Mouse (Mus musculus) MEL (cell line): ENCODE data around the gene Letmd1. TPM values are rescaled to one million over a fixed set of nuclear protein-coding genes. Genes with fewer than 3 reads are reported as not detected.

Experiments used
- DNase-seq: peaks from one replicate; pipeline ENCODE4 v3.0.0; 2011; ENCODE audit warnings: low read depth, low spot score
- H3K27ac ChIP-seq: 2 replicates; pipeline ENCODE4 v1.5.1; 2012; ENCODE audit warnings: low read depth, mild to moderate bottlenecking, control low read depth, low read length, moderate library complexity; ENCODE audit not compliant: control insufficient read depth
- H3K27me3 ChIP-seq, 2 experiments: fragments of 150-350 bp in 1 of 2; sonication (generic) in 1 of 2; 2 replicates each; pipeline ENCODE4 v1.6.1; 2012; ENCODE audit warnings: low read length in 2 of 2, mild to moderate bottlenecking in 2 of 2, improper control_type of control experiment in 1 of 2, moderate library complexity in 1 of 2; ENCODE audit not compliant: insufficient read depth in 2 of 2, control insufficient read depth in 1 of 2
- H3K36me3 ChIP-seq, 2 experiments: 2 replicates each; pipeline ENCODE4 v1.6.1; 2012 to 2014; ENCODE audit warnings: low read length in 2 of 2, improper control_type of control experiment in 1 of 2, inconsistent platforms in 1 of 2, mild to moderate bottlenecking in 1 of 2; ENCODE audit not compliant: insufficient read depth in 2 of 2, control insufficient read depth in 1 of 2
- H3K4me1 ChIP-seq, 2 experiments: fragments of 150-350 bp in 1 of 2; sonication (generic) in 1 of 2; 2 replicates each; pipeline ENCODE4 v1.6.1; 2012; ENCODE audit warnings: low read length in 2 of 2, improper control_type of control experiment in 1 of 2, mild to moderate bottlenecking in 1 of 2; ENCODE audit not compliant: insufficient read depth in 2 of 2, control insufficient read depth in 1 of 2
- H3K4me3 ChIP-seq, 2 experiments: fragments of 150-350 bp in 1 of 2; sonication (generic) in 1 of 2; 2 replicates each; pipeline ENCODE4 v1.5.1; 2012; ENCODE audit warnings: low read depth in 2 of 2, low read length in 2 of 2, mild to moderate bottlenecking in 2 of 2, moderate library complexity in 2 of 2, control low read depth in 1 of 2, improper control_type of control experiment in 1 of 2; ENCODE audit not compliant: control insufficient read depth in 1 of 2, insufficient read depth in 1 of 2
- H3K79me2 ChIP-seq: 2 replicates; pipeline ENCODE4 v1.6.1; 2012; ENCODE audit warnings: mild to moderate bottlenecking, low read length, moderate library complexity; ENCODE audit not compliant: control insufficient read depth, poor library complexity, insufficient read depth
- H3K9ac ChIP-seq: 2 replicates; pipeline ENCODE4 v1.6.1; 2012; ENCODE audit warnings: low read depth, mild to moderate bottlenecking, control low read depth, low read length, moderate library complexity; ENCODE audit not compliant: control insufficient read depth, poor library complexity, severe bottlenecking
- H3K9me3 ChIP-seq: fragments of 150-350 bp; sonication (generic); replicated peaks from 2 replicates; pipeline ENCODE4 v1.6.1; 2012; ENCODE audit warnings: mild to moderate bottlenecking, low read length, improper control_type of control experiment, moderate library complexity; ENCODE audit not compliant: insufficient read depth
- CHD2 ChIP-seq: IDR thresholded peaks from 2 replicates; pipeline ENCODE4 v1.6.1; 2011; ENCODE audit warnings: low read length, improper control_type of control experiment
- ETS1 ChIP-seq: IDR thresholded peaks from 2 replicates; pipeline ENCODE4 v1.6.1; 2012; ENCODE audit warnings: low read depth, mild to moderate bottlenecking, inconsistent platforms, low read length, improper control_type of control experiment, moderate library complexity
- GABPA ChIP-seq: IDR thresholded peaks from 2 replicates; pipeline ENCODE4 v1.6.1; 2012; ENCODE audit warnings: low read depth, mild to moderate bottlenecking, inconsistent platforms, low read length, improper control_type of control experiment, moderate library complexity
- MAFK ChIP-seq: IDR thresholded peaks from 2 replicates; pipeline ENCODE4 v1.6.1; 2011; ENCODE audit warnings: low read depth, mild to moderate bottlenecking, low read length, improper control_type of control experiment, borderline replicate concordance
- MAZ ChIP-seq: IDR thresholded peaks from 2 replicates; pipeline ENCODE4 v1.6.1; 2012; ENCODE audit warnings: low read depth, mild to moderate bottlenecking, inconsistent platforms, low read length, improper control_type of control experiment
- MEF2A ChIP-seq: IDR thresholded peaks from 2 replicates; pipeline ENCODE4 v1.6.1; 2014; ENCODE audit warnings: low read depth, mild to moderate bottlenecking, inconsistent platforms, low read length, improper control_type of control experiment; ENCODE audit not compliant: poor library complexity, insufficient replicate concordance, severe bottlenecking; ENCODE audit errors: extremely low read depth
- MYC ChIP-seq: IDR thresholded peaks from 2 replicates; pipeline ENCODE4 v1.6.1; 2011; ENCODE audit warnings: low read depth, mild to moderate bottlenecking, low read length, improper control_type of control experiment, moderate library complexity
- NRF1 ChIP-seq: IDR thresholded peaks from 2 replicates; pipeline ENCODE4 v1.6.1; 2014; ENCODE audit warnings: low read depth, mild to moderate bottlenecking, inconsistent platforms, low read length, improper control_type of control experiment, moderate library complexity; ENCODE audit not compliant: poor library complexity, insufficient read depth, severe bottlenecking
- POLR2A ChIP-seq, 2 experiments: IDR thresholded peaks; 2 replicates each; pipeline ENCODE4 v1.6.1; 2011 to 2012; ENCODE audit warnings: low read length in 2 of 2, mild to moderate bottlenecking in 2 of 2, control low read depth in 1 of 2, improper control_type of control experiment in 1 of 2, low read depth in 1 of 2, moderate library complexity in 1 of 2; ENCODE audit not compliant: control insufficient read depth in 1 of 2, insufficient read depth in 1 of 2, poor library complexity in 1 of 2
- RCOR1 ChIP-seq: IDR thresholded peaks from 2 replicates; pipeline ENCODE4 v1.6.1; 2012; ENCODE audit warnings: low read depth, mild to moderate bottlenecking, inconsistent platforms, low read length, improper control_type of control experiment
- SIN3A ChIP-seq: IDR thresholded peaks from 2 replicates; pipeline ENCODE4 v1.6.1; 2012; ENCODE audit warnings: low read length, improper control_type of control experiment, inconsistent platforms
- TBP ChIP-seq: IDR thresholded peaks from 2 replicates; pipeline ENCODE4 v1.8.0; 2011; ENCODE audit warnings: low read depth, low read length, improper control_type of control experiment
- UBTF ChIP-seq: IDR thresholded peaks from 2 replicates; pipeline ENCODE4 v1.6.1; 2012; ENCODE audit warnings: low read depth, mild to moderate bottlenecking, inconsistent platforms, low read length, improper control_type of control experiment, moderate library complexity, borderline replicate concordance; ENCODE audit not compliant: insufficient read depth
- USF1 ChIP-seq: IDR thresholded peaks from 2 replicates; pipeline ENCODE4 v1.6.1; 2014; ENCODE audit warnings: low read depth, mild to moderate bottlenecking, inconsistent platforms, low read length, improper control_type of control experiment, moderate library complexity
- ZC3H11A ChIP-seq: IDR thresholded peaks from 2 replicates; pipeline ENCODE4 v1.6.1; 2012; ENCODE audit warnings: low read depth, mild to moderate bottlenecking, inconsistent platforms, low read length, improper control_type of control experiment
- ZNF384 ChIP-seq: IDR thresholded peaks from 2 replicates; pipeline ENCODE4 v1.6.1; 2012; ENCODE audit warnings: low read depth, mild to moderate bottlenecking, inconsistent platforms, low read length, improper control_type of control experiment
- polyA plus RNA-seq, 2 experiments: library from polyadenylated mRNA; stranded (reverse) in 1 of 2; unstranded in 1 of 2; fragments of >175 nt in 1 of 2; fragments of >200 nt in 1 of 2; gene quantifications; 2 replicates each; pipeline versions ENCODE4 v1.2.1 to v1.2.4; 2012; ENCODE audit warnings: low replicate concordance in 2 of 2, low read depth in 1 of 2; ENCODE audit not compliant: insufficient read length in 2 of 2, insufficient read depth in 1 of 2, missing spikeins in 1 of 2
- total RNA-seq: library from RNA; depleted of rRNA; stranded (reverse); fragments of 300-350 nt; gene quantifications from 2 replicates; pipeline ENCODE4 v1.2.3, GENCODE M21; 2012

Gene Letmd1
- total and polyA plus RNA-seq, 3 experiments = 38.8 to 277 (median 64.3) TPM

GRCm38 (mm10) chr15:100515121-100515520 lies 46.3 kb downstream of the Letmd1 start:
- no peak overlapping the region for H3K9ac ChIP-seq

GRCm38 (mm10) chr15:100520306-100520705 lies 51.5 kb downstream of the Letmd1 start:
- no peak overlapping the region for H3K9ac ChIP-seq
- no peak overlapping the region for H3K4me3 ChIP-seq
- H3K9me3 ChIP-seq = no peaks in the 10 kb centered on the region
- TF ChIP-seq POLR2A (IDR thresholded peaks at IDR 0.05; ENCODE audit: control insufficient read depth in 1 of 2, insufficient read depth in 1 of 2, low read depth in 1 of 2, low read length in 2 of 2, poor library complexity in 1 of 2) = no peak
- TF ChIP-seq RCOR1 = no peak
- TF ChIP-seq CHD2 = no peak
- no peak for TF ChIP-seq USF1
- TF ChIP-seq ZC3H11A = no peak
- no peak for TF ChIP-seq TBP
- TF ChIP-seq ETS1 = no peak
- TF ChIP-seq GABPA = no peak
- TF ChIP-seq MEF2A = no peak
- no peak for TF ChIP-seq MAZ
- no peak for TF ChIP-seq SIN3A
- no peak for TF ChIP-seq NRF1
- no peak for TF ChIP-seq ZNF384
- TF ChIP-seq MAFK = no peak
- no peak for TF ChIP-seq UBTF
- 0 out of 4 replicates have a peak, but pooled peaks cover 0 to 2% of the 10 kb centered on the region in 2 experiments for H3K4me1 ChIP-seq
- H3K36me3 ChIP-seq = peaks cover 0 to 23% of the 10 kb centered on the region in 2 experiments; a peak in 2 of 4 replicates
- H3K27ac ChIP-seq = no peak overlapping the region
- no peaks in the 10 kb centered on the region for H3K79me2 ChIP-seq
- H3K27me3 ChIP-seq = no peaks in the 10 kb centered on the region
- DNase-seq = no peak

More at GRCm38 (mm10) chr15:100515121-100515520, 46.3 kb downstream of the Letmd1 start:
- H3K79me2 ChIP-seq = no peaks in the 10 kb centered on the region
- no peaks in the 10 kb centered on the region for H3K27me3 ChIP-seq
- H3K36me3 ChIP-seq = peaks cover 0 to 20% of the 10 kb centered on the region in 2 experiments; a peak in 2 of 4 replicates
- H3K4me3 ChIP-seq = no peak overlapping the region
- peaks cover 9 to 10% of the 10 kb centered on the region in 2 experiments for H3K4me1 ChIP-seq
- H3K27ac ChIP-seq = no peak overlapping the region
- TF ChIP-seq GABPA (no peak), MYC (no peak), UBTF (no peak), MEF2A (no peak)
- DNase-seq = no peak
- H3K9me3 ChIP-seq = no peaks in the 10 kb centered on the region
